Mouse (Mus musculus) midbrain, embryonic 16.5 days (tissue): ENCODE results near the gene Gm3893. TPM values are rescaled to one million over a fixed set of nuclear protein-coding genes. Genes with fewer than 3 reads are reported as not detected.
"Not testable (repeated sequence)": the region's sequence is repeated elsewhere in the genome, so short reads cannot be mapped to it uniquely, and the experiment has no call there.

ENCODE experiments used
- ATAC-seq: fragments of 200-750 bp; cut with Nextera tagmentation; 2 replicates; pipeline ENCODE4 v1.8.0; 2017; ENCODE audit warnings: moderate TSS enrichment
- H3K27ac ChIP-seq: fragments of 300-500 bp; sonication (generic); 2 replicates; pipeline ENCODE4 v1.5.1; 2014; ENCODE audit warnings: mild to moderate bottlenecking, low read length, mixed read lengths
- H3K27me3 ChIP-seq: fragments of 300-500 bp; sonication (generic); 2 replicates; pipeline ENCODE4 v1.6.1; 2014; ENCODE audit warnings: low read depth, low read length, mixed read lengths; ENCODE audit not compliant: control insufficient read depth, insufficient read depth
- H3K36me3 ChIP-seq: fragments of 300-500 bp; sonication (generic); 2 replicates; pipeline ENCODE4 v1.6.1; 2014; ENCODE audit warnings: mild to moderate bottlenecking, low read length, moderate library complexity, mixed read lengths; ENCODE audit not compliant: control insufficient read depth, insufficient read depth
- H3K4me1 ChIP-seq: fragments of 300-500 bp; sonication (generic); 2 replicates; pipeline ENCODE4 v1.6.1; 2014; ENCODE audit warnings: mild to moderate bottlenecking, low read length, mixed read lengths; ENCODE audit not compliant: control insufficient read depth, insufficient read depth
- H3K4me2 ChIP-seq: fragments of 300-500 bp; sonication (generic); 2 replicates; pipeline ENCODE4 v1.6.1; 2014; ENCODE audit warnings: mild to moderate bottlenecking, low read length, mixed read lengths
- H3K4me3 ChIP-seq: fragments of 300-500 bp; sonication (generic); 2 replicates; pipeline ENCODE4 v1.5.1; 2014; ENCODE audit warnings: low read depth, mild to moderate bottlenecking, low read length, moderate library complexity, mixed read lengths
- H3K9ac ChIP-seq: fragments of 300-500 bp; sonication (generic); 2 replicates; pipeline ENCODE4 v1.6.1; 2014; ENCODE audit warnings: low read depth, low read length, mixed read lengths
- H3K9me3 ChIP-seq: fragments of 300-500 bp; sonication (generic); replicated peaks from 2 replicates; pipeline ENCODE4 v1.6.1; 2014; ENCODE audit warnings: mild to moderate bottlenecking, low read length, mixed read lengths; ENCODE audit not compliant: control insufficient read depth, poor library complexity, severe bottlenecking
- WGBS: fragments of 180-500 bp; shearing (Covaris S2); extraction: QIAGEN DNeasy Blood & Tissue Kit; methylation state at CpG from one replicate; pipeline ENCODE4 v1.1.7; 2014; 5-methylcytosine and 5-hydroxymethylcytosine counted together
- polyA plus RNA-seq: library from polyadenylated mRNA; unstranded; fragments of >200 nt; fragmentation: Nextera tagmentation; extraction: Ambion mirVana; gene quantifications from 2 replicates; pipeline ENCODE4 v1.2.1, GENCODE M21; 2015

The Gm3893 gene
- not detected in 2 replicates for polyA plus RNA-seq

- no CpG with 5 or more reads among the region's 2 CpGs for WGBS
- not testable (repeated sequence) for ATAC-seq, H3K4me1 ChIP-seq, H3K9ac ChIP-seq, H3K4me3 ChIP-seq, H3K36me3 ChIP-seq, H3K27me3 ChIP-seq, H3K27ac ChIP-seq, H3K4me2 ChIP-seq, H3K9me3 ChIP-seq
These were observed at the start of gene Gm3893 for GRCm38 (mm10) chr4:42090907-42091306. TSS of gene Gm3893 (plus strand) at chr4:42091207.

DNA sequence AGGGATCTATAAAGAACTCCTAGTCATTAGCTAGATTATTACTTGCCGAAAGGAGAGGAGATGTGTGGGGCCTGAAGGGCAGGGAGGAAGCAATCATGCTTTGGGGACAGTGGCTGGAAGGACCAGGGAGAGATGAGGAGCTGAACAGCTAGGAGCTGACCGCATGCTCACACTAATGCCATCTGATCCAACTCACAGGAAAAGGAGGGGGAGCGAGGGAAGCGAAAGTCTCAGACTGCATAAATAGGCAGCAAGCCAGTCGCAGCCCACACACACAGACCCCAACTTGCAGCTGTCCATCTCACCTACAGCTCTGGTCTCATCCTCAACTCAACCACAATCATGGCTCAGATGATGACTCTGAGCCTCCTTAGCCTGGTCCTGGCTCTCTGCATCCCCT is 23.5 kb downstream of the Gm3893 start, which contains the start of gene Gm13304:
TSS of gene Gm13304 (plus strand) at position 301 of the 400 bp plus-strand sequence.
- WGBS: no CpG with 5 or more reads among the region's 5 CpGs
- not testable (repeated sequence) for ATAC-seq

More for the DNA sequence above, 23.5 kb downstream of the Gm3893 start, which contains the start of gene Gm13304:
- H3K27me3 ChIP-seq, H3K27ac ChIP-seq, H3K4me1 ChIP-seq, H3K4me3 ChIP-seq, H3K36me3 ChIP-seq, H3K9me3 ChIP-seq, H3K9ac ChIP-seq, H3K4me2 ChIP-seq: not testable (repeated sequence)

Other genes with a start within 250 kb of the Gm3893 start
- not detected in 2 replicates for gene Gm21541, start 187.6 kb upstream of the Gm3893 start, polyA plus RNA-seq
- gene Gm20878, start 149.6 kb upstream of the Gm3893 start, polyA plus RNA-seq: 13.8 and 14.3 TPM in 2 replicates
- 1.7 and 2.1 TPM in 2 replicates for gene Fam205a4, start 125.1 kb upstream of the Gm3893 start, polyA plus RNA-seq
- 0.63 and 1.2 TPM in 2 replicates for gene Gm21093, start 56.5 kb upstream of the Gm3893 start, polyA plus RNA-seq
- gene Gm13304, start 23.6 kb downstream of the Gm3893 start, polyA plus RNA-seq: not detected in 2 replicates
- 3.9 and 4.0 TPM in 2 replicates for gene Gm13306, start 62.2 kb downstream of the Gm3893 start, polyA plus RNA-seq
- 0.23 TPM in 1 of 2 replicates, not detected in the other for gene Gm13305, start 77.4 kb downstream of the Gm3893 start, polyA plus RNA-seq
- not detected in 2 replicates for gene Gm10600, start 149.4 kb downstream of the Gm3893 start, polyA plus RNA-seq
- not detected in 2 replicates for gene Ccl21b, start 164.6 kb downstream of the Gm3893 start, polyA plus RNA-seq
- not detected in 2 replicates for gene Gm21953, start 203.1 kb downstream of the Gm3893 start, polyA plus RNA-seq
- gene Fam205a3, start 227.1 kb downstream of the Gm3893 start, polyA plus RNA-seq: not detected in 2 replicates